Mouse (Mus musculus) forebrain, embryonic 10.5 days (tissue): Measurements from ENCODE around the gene H1f0. TPM values are rescaled to one million over a fixed set of nuclear protein-coding genes. Genes with fewer than 3 reads are reported as not detected.

Experiments used
- DNase-seq: peaks from one replicate; pipeline ENCODE4 v3.0.0-alpha.2; 2017; ENCODE audit warnings: low spot score; ENCODE audit errors: extremely low spot score
- H3K27ac ChIP-seq: fragments of 300-500 bp; sonication (generic); 2 replicates; pipeline ENCODE4 v1.5.1; 2016; ENCODE audit warnings: mild to moderate bottlenecking
- H3K27me3 ChIP-seq: fragments of 300-500 bp; sonication (generic); 2 replicates; pipeline ENCODE4 v1.6.1; 2016; ENCODE audit warnings: mild to moderate bottlenecking; ENCODE audit not compliant: poor library complexity, severe bottlenecking
- H3K36me3 ChIP-seq: fragments of 300-500 bp; sonication (generic); replicated peaks from 2 replicates; pipeline ENCODE4 v1.6.1; 2016; ENCODE audit warnings: mild to moderate bottlenecking, moderate library complexity
- H3K4me1 ChIP-seq: fragments of 300-500 bp; sonication (generic); 2 replicates; pipeline ENCODE4 v1.6.1; 2016
- H3K4me3 ChIP-seq: fragments of 300-500 bp; sonication (generic); 2 replicates; pipeline ENCODE4 v1.5.1; 2016; ENCODE audit warnings: mild to moderate bottlenecking, moderate library complexity
- H3K9me3 ChIP-seq: fragments of 300-500 bp; sonication (generic); 2 replicates; pipeline ENCODE4 v1.6.1; 2016; ENCODE audit warnings: mild to moderate bottlenecking, moderate library complexity
- WGBS: fragments of 180-500 bp; shearing (Covaris S2); methylation state at CpG from one replicate; pipeline ENCODE4 v1.1.7; 2016; 5-methylcytosine and 5-hydroxymethylcytosine counted together
- polyA plus RNA-seq: library from polyadenylated mRNA; unstranded; fragments of >200 nt; fragmentation: Nextera tagmentation; extraction: Ambion mirVana; gene quantifications from 2 replicates; pipeline ENCODE4 v1.2.1, GENCODE M21; 2016

The H1f0 gene
- polyA plus RNA-seq, 1 experiment from 2014 or later: 444 TPM

- Histone ChIP-seq H3K9me3 (no peaks in the 10 kb centered on the region), H3K4me3 (no peak overlapping the region), H3K27me3 (no peaks in the 10 kb centered on the region), H3K4me1 (peaks cover 21% of the 10 kb centered on the region), H3K27ac (no peak overlapping the region), H3K36me3 (peaks cover 30% of the 10 kb centered on the region)
- WGBS: 80% methylated on average over 5 of the region's 5 CpGs
- no peak for DNase-seq
These were observed 18.5 kb upstream of the H1f0 start for GRCm38 (mm10) chr15:79009734-79010133.

GRCm38 (mm10) chr15:79011550-79011949, 16.7 kb upstream of the H1f0 start:
- peaks cover 21% of the 10 kb centered on the region for H3K4me1 ChIP-seq
- H3K9me3 ChIP-seq: no peaks in the 10 kb centered on the region
- WGBS: 68% methylated on average over 10 of the region's 10 CpGs
- DNase-seq: no peak
- no peaks in the 10 kb centered on the region for H3K27me3 ChIP-seq
- H3K4me3 ChIP-seq: no peak overlapping the region
- H3K36me3 ChIP-seq: peaks cover 12% of the 10 kb centered on the region
- H3K27ac ChIP-seq: peak overlapping the region; percentile 48; the same call in 1 of the 2 replicates

- peak overlapping the region; percentile 31; the same call in 1 of the 2 replicates for H3K27ac ChIP-seq
- WGBS: 85% methylated on average over 7 of the region's 7 CpGs
These were observed 14.9 kb upstream of the H1f0 start for GRCm38 (mm10) chr15:79013382-79013781.

GRCm38 (mm10) chr15:79018191-79018590, 10.1 kb upstream of the H1f0 start:
- Histone ChIP-seq H3K36me3 (no peaks in the 10 kb centered on the region), H3K4me3 (no peak overlapping the region), H3K27ac (no peak overlapping the region), H3K4me1 (peaks cover 13% of the 10 kb centered on the region), H3K27me3 (0 out of 2 replicates have a peak, but pooled peaks cover 3% of the 10 kb centered on the region), H3K9me3 (no peaks in the 10 kb centered on the region)
- WGBS: 58% methylated on average over 4 of the region's 4 CpGs
- no peak for DNase-seq

More at GRCm38 (mm10) chr15:79013382-79013781, 14.9 kb upstream of the H1f0 start:
- Histone ChIP-seq H3K9me3 (no peaks in the 10 kb centered on the region), H3K4me3 (no peak overlapping the region), H3K27me3 (no peaks in the 10 kb centered on the region), H3K4me1 (peaks cover 25% of the 10 kb centered on the region), H3K36me3 (no peaks in the 10 kb centered on the region; the same call in 1 of the 2 replicates)
- no peak for DNase-seq

GRCm38 (mm10) chr15:79018886-79019285, 9.4 kb upstream of the H1f0 start:
- no peak for DNase-seq
- Histone ChIP-seq H3K9me3 (no peaks in the 10 kb centered on the region), H3K4me1 (peaks cover 7% of the 10 kb centered on the region), H3K36me3 (no peaks in the 10 kb centered on the region), H3K27ac (no peak overlapping the region), H3K27me3 (0 out of 2 replicates have a peak, but pooled peaks cover 3% of the 10 kb centered on the region), H3K4me3 (no peak overlapping the region)
- 68% methylated on average over 3 of the region's 3 CpGs for WGBS

- H3K27me3 ChIP-seq: peaks cover 36% of the 10 kb centered on the region
- H3K36me3 ChIP-seq: no peaks in the 10 kb centered on the region
- 72% methylated on average over 10 of the region's 10 CpGs for WGBS
- no peaks in the 10 kb centered on the region for H3K9me3 ChIP-seq
- no peak overlapping the region for H3K4me3 ChIP-seq
- DNase-seq: no peak
- no peak overlapping the region for H3K27ac ChIP-seq
- peaks cover 34% of the 10 kb centered on the region for H3K4me1 ChIP-seq
These were observed 5.5 kb upstream of the H1f0 start for GRCm38 (mm10) chr15:79022671-79023230.

GRCm38 (mm10) chr15:79023366-79023765, 4.9 kb upstream of the H1f0 start:
- no peak for DNase-seq
- Histone ChIP-seq H3K36me3 (no peaks in the 10 kb centered on the region), H3K9me3 (no peaks in the 10 kb centered on the region), H3K27ac (no peak overlapping the region), H3K4me1 (peaks cover 36% of the 10 kb centered on the region), H3K4me3 (no peak overlapping the region), H3K27me3 (peaks cover 36% of the 10 kb centered on the region)
- WGBS: 81% methylated on average over 1 of the region's 1 CpGs

- H3K27me3 ChIP-seq: peaks cover 36% of the 10 kb centered on the region
- H3K27ac ChIP-seq: peak overlapping the region; percentile 45
- peak; percentile 34 for DNase-seq
- H3K9me3 ChIP-seq: no peaks in the 10 kb centered on the region
- WGBS: 6% methylated on average over 17 of the region's 18 CpGs
- H3K4me3 ChIP-seq: peak overlapping the region; percentile 29
- H3K36me3 ChIP-seq: no peaks in the 10 kb centered on the region
- peaks cover 55% of the 10 kb centered on the region for H3K4me1 ChIP-seq
These were observed 2.5 kb upstream of the H1f0 start for GRCm38 (mm10) chr15:79025687-79026308.

GRCm38 (mm10) chr15:79026511-79027290, 1.5 kb upstream of the H1f0 start:
- Histone ChIP-seq H3K4me3 (peak overlapping the region; percentile 73), H3K27ac (peak overlapping the region; percentile 99), H3K9me3 (no peaks in the 10 kb centered on the region), H3K4me1 (peaks cover 63% of the 10 kb centered on the region), H3K36me3 (no peaks in the 10 kb centered on the region), H3K27me3 (peaks cover 36% of the 10 kb centered on the region)
- WGBS: 43% methylated on average over 14 of the region's 14 CpGs
- DNase-seq: no peak

GRCm38 (mm10) chr15:79027291-79028205, 702 bp upstream of the H1f0 start:
- 5% methylated on average over 46 of the region's 46 CpGs for WGBS
- Histone ChIP-seq H3K27me3 (peaks cover 36% of the 10 kb centered on the region), H3K4me3 (peak overlapping the region; percentile 73), H3K9me3 (no peaks in the 10 kb centered on the region), H3K27ac (peak overlapping the region; percentile 99), H3K36me3 (no peaks in the 10 kb centered on the region), H3K4me1 (peaks cover 69% of the 10 kb centered on the region)
- peak; percentile 49 for DNase-seq

GRCm38 (mm10) chr15:79028823-79029484, 704 bp downstream of the H1f0 start:
- Histone ChIP-seq H3K9me3 (no peaks in the 10 kb centered on the region), H3K27ac (peak overlapping the region; percentile 99), H3K4me3 (peak overlapping the region; percentile 73), H3K27me3 (peaks cover 32% of the 10 kb centered on the region), H3K4me1 (peaks cover 71% of the 10 kb centered on the region), H3K36me3 (no peaks in the 10 kb centered on the region; the same call in 1 of the 2 replicates)
- DNase-seq: peak; percentile 43
- 35% methylated on average over 16 of the region's 16 CpGs for WGBS
